Mouse (Mus musculus) liver, embryonic 11.5 days (tissue): ENCODE measurements at regions not wholly inside any gene's neighbourhood (a gene's known extent, or its start where the extent isn't known, plus 50 kb on each side); places are given as distances from the start of the nearest gene placed in this dataset.
"Not testable (repeated sequence)": the region's sequence is repeated elsewhere in the genome, so short reads cannot be mapped to it uniquely, and the experiment has no call there.

Experiments
- ATAC-seq: fragments of 200-750 bp; cut with Nextera tagmentation; replicated peaks from 2 replicates; pipeline ENCODE4 v1.8.0; 2017; ENCODE audit warnings: moderate number of reproducible peaks, mild to moderate bottlenecking, moderate TSS enrichment, moderate library complexity; ENCODE audit not compliant: low FRiP score
- DNase-seq: peaks from one replicate; pipeline ENCODE4 v3.0.0-alpha.2; 2017; ENCODE audit warnings: low spot score
- H3K27ac ChIP-seq: fragments of 300-500 bp; sonication (generic); 2 replicates; pipeline ENCODE4 v1.5.1; 2014; ENCODE audit warnings: mild to moderate bottlenecking, low read depth, low read length, control low read depth
- H3K27me3 ChIP-seq: fragments of 300-500 bp; sonication (generic); replicated peaks from 2 replicates; pipeline ENCODE4 v1.6.1; 2014; ENCODE audit warnings: low read length, mixed read lengths; ENCODE audit not compliant: control insufficient read depth, insufficient read depth
- H3K36me3 ChIP-seq: fragments of 300-500 bp; sonication (generic); 2 replicates; pipeline ENCODE4 v1.6.1; 2014; ENCODE audit warnings: mild to moderate bottlenecking, low read length, moderate library complexity, mixed read lengths; ENCODE audit not compliant: control insufficient read depth, insufficient read depth
- H3K4me1 ChIP-seq: fragments of 300-500 bp; sonication (generic); replicated peaks from 2 replicates; pipeline ENCODE4 v1.6.1; 2014; ENCODE audit warnings: low read length, mixed read lengths; ENCODE audit not compliant: control insufficient read depth, insufficient read depth
- H3K4me2 ChIP-seq: fragments of 300-500 bp; sonication (generic); 2 replicates; pipeline ENCODE4 v1.6.1; 2014; ENCODE audit warnings: mild to moderate bottlenecking, control low read depth, moderate library complexity
- H3K4me3 ChIP-seq: fragments of 300-500 bp; sonication (generic); 2 replicates; pipeline ENCODE4 v1.5.1; 2014; ENCODE audit warnings: low read depth, low read length, control low read depth
- H3K9ac ChIP-seq: fragments of 300-500 bp; sonication (generic); 2 replicates; pipeline ENCODE4 v1.6.1; 2014; ENCODE audit warnings: low read depth, low read length, control low read depth
- H3K9me3 ChIP-seq: fragments of 300-500 bp; sonication (generic); 2 replicates; pipeline ENCODE4 v1.6.1; 2016; ENCODE audit warnings: low read length, inconsistent platforms, mixed read lengths; ENCODE audit not compliant: control insufficient read depth
- WGBS: fragments of 180-500 bp; shearing (Covaris S2); extraction: QIAGEN DNeasy Blood & Tissue Kit; methylation state at CpG from one replicate; pipeline ENCODE4 v1.1.7; 2014; 5-methylcytosine and 5-hydroxymethylcytosine counted together

GRCm38 (mm10) chr5:129363189-129363588 is 137.8 kb upstream of the Sfswap start:
- Histone ChIP-seq H3K9me3 (no peaks in the 10 kb centered on the region), H3K27me3 (no peaks in the 10 kb centered on the region), H3K4me2 (no peak overlapping the region), H3K4me1 (no peaks in the 10 kb centered on the region), H3K4me3 (no peak overlapping the region), H3K27ac (no peak overlapping the region), H3K36me3 (no peaks in the 10 kb centered on the region), H3K9ac (no peak overlapping the region)
- 80% methylated on average over 10 of the region's 10 CpGs for WGBS
- DNase-seq (no peak), ATAC-seq (no peak)

GRCm38 (mm10) chr5:129365026-129365425 is 136.0 kb upstream of the Sfswap start:
- H3K4me3 ChIP-seq, result no peak overlapping the region
- WGBS, result 71% methylated on average over 8 of the region's 8 CpGs
- H3K9me3 ChIP-seq, result no peaks in the 10 kb centered on the region
- no peaks in the 10 kb centered on the region for H3K27me3 ChIP-seq
- H3K27ac ChIP-seq, result no peak overlapping the region
- no peaks in the 10 kb centered on the region for H3K36me3 ChIP-seq
- H3K4me2 ChIP-seq, result no peak overlapping the region
- no peak for DNase-seq
- ATAC-seq, result no peak
- H3K9ac ChIP-seq, result no peak overlapping the region
- H3K4me1 ChIP-seq, result no peaks in the 10 kb centered on the region

- ATAC-seq (no peak), DNase-seq (no peak)
- Histone ChIP-seq H3K4me2 (no peak overlapping the region), H3K9ac (no peak overlapping the region), H3K27ac (no peak overlapping the region), H3K9me3 (no peaks in the 10 kb centered on the region), H3K4me1 (no peaks in the 10 kb centered on the region), H3K4me3 (no peak overlapping the region), H3K27me3 (no peaks in the 10 kb centered on the region), H3K36me3 (no peaks in the 10 kb centered on the region)
- WGBS, result 73% methylated on average over 13 of the region's 13 CpGs
Observed at GRCm38 (mm10) chr5:129367266-129367665, 133.8 kb upstream of the Sfswap start.

GRCm38 (mm10) chr5:129380861-129381260 is 120.2 kb upstream of the Sfswap start:
- WGBS, result 86% methylated on average over 7 of the region's 7 CpGs
- Histone ChIP-seq H3K27ac (no peak overlapping the region), H3K9ac (no peak overlapping the region), H3K27me3 (no peaks in the 10 kb centered on the region), H3K36me3 (no peaks in the 10 kb centered on the region), H3K4me2 (no peak overlapping the region), H3K4me1 (no peaks in the 10 kb centered on the region), H3K9me3 (no peaks in the 10 kb centered on the region), H3K4me3 (no peak overlapping the region)
- ATAC-seq (no peak), DNase-seq (no peak)

- no peak for ATAC-seq
- WGBS, result 78% methylated on average over 8 of the region's 8 CpGs
Observed at GRCm38 (mm10) chr5:129384976-129385375, 116.0 kb upstream of the Sfswap start.

GRCm38 (mm10) chr5:129385965-129386643 is 114.9 kb upstream of the Sfswap start:
- WGBS, result 67% methylated on average over 2 of the region's 7 CpGs
- H3K27me3 ChIP-seq, result not testable (repeated sequence)
- ATAC-seq, result peak; percentile 84

More at GRCm38 (mm10) chr5:129384976-129385375, 116.0 kb upstream of the Sfswap start:
- Histone ChIP-seq H3K4me2 (no peak overlapping the region), H3K27ac (no peak overlapping the region), H3K27me3 (no peaks in the 10 kb centered on the region), H3K4me1 (no peaks in the 10 kb centered on the region), H3K9ac (no peak overlapping the region), H3K36me3 (no peaks in the 10 kb centered on the region), H3K9me3 (no peaks in the 10 kb centered on the region), H3K4me3 (no peak overlapping the region)
- no peak for DNase-seq

GRCm38 (mm10) chr5:129386671-129387070 is 114.3 kb upstream of the Sfswap start:
- not testable (repeated sequence) for H3K4me2 ChIP-seq, H3K9me3 ChIP-seq, DNase-seq, H3K27ac ChIP-seq, H3K27me3 ChIP-seq, H3K9ac ChIP-seq, H3K36me3 ChIP-seq, H3K4me3 ChIP-seq, H3K4me1 ChIP-seq
- no CpG with 5 or more reads among the region's 8 CpGs for WGBS
- peak; percentile 83 for ATAC-seq

More at GRCm38 (mm10) chr5:129385965-129386643, 114.9 kb upstream of the Sfswap start:
- not testable (repeated sequence) for H3K9ac ChIP-seq, H3K4me3 ChIP-seq, H3K27ac ChIP-seq, H3K36me3 ChIP-seq, H3K4me2 ChIP-seq, H3K9me3 ChIP-seq, DNase-seq, H3K4me1 ChIP-seq

GRCm38 (mm10) chr5:129387301-129387700 is 113.7 kb upstream of the Sfswap start:
- no peaks in the 10 kb centered on the region for H3K36me3 ChIP-seq
- 51% methylated on average over 3 of the region's 3 CpGs for WGBS
- no peak for DNase-seq
- H3K4me3 ChIP-seq, result no peak overlapping the region
- H3K9me3 ChIP-seq, result no peaks in the 10 kb centered on the region
- no peaks in the 10 kb centered on the region for H3K4me1 ChIP-seq
- H3K27me3 ChIP-seq, result no peaks in the 10 kb centered on the region
- no peak overlapping the region for H3K27ac ChIP-seq
- ATAC-seq, result no peak
- no peak overlapping the region for H3K4me2 ChIP-seq
- no peak overlapping the region for H3K9ac ChIP-seq

GRCm38 (mm10) chr5:129390921-129391371 is 110.1 kb upstream of the Sfswap start:
- no peak overlapping the region for H3K9ac ChIP-seq
- H3K36me3 ChIP-seq, result no peaks in the 10 kb centered on the region
- H3K4me1 ChIP-seq, result no peaks in the 10 kb centered on the region
- no peaks in the 10 kb centered on the region; the same call in 1 of the 2 replicates for H3K27me3 ChIP-seq
- ATAC-seq, result no peak
- H3K9me3 ChIP-seq, result no peaks in the 10 kb centered on the region
- WGBS, result 60% methylated on average over 4 of the region's 4 CpGs
- no peak overlapping the region for H3K4me2 ChIP-seq
- DNase-seq, result no peak
- no peak overlapping the region for H3K27ac ChIP-seq
- no peak overlapping the region for H3K4me3 ChIP-seq
